Comparison of ENCODE assay signal across 8 mouse cellular contexts in the genomic region with DNA sequence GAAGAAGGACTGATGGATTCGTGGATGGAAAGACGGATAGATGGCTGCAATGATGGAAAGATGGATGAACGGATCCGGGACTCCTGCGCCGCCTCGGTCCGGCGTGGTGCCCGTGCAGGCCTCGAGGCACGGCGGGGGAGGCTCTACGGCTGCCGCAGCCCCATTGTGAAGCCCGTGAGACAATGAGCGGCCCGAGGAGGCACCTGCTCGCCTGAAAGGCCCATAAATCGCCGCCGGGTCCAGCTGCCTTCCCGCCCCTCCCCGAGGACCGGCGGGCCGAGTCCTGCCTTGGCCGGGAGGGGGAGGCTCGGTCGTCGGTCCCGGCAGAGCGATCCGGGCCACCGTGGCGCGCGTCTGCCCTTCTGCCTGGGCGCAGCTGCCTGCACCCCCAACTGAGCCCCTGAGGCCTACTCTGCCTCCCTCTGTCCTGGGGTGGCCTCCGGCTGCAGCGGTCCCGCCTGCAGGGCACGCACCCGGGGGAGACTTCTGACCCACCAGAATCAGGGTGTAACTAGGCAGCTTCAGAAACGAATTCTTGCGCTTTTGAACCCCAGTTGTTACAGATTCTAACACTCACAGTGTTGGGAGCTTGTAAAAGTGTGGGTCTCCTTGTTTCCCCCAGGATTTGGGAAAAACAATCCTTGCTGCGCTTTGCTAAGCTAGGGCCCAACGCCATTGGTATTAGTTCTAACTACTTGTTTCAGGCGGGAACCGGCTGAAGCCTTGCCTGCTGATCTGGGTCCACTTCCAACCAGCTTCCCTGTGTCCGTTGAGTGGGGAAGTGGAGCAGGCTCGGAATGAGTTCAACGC. TPM values are rescaled to one million over a fixed set of nuclear protein-coding genes. Genes with fewer than 3 reads are reported as not detected.
DNase-seq lines count a peak whose midpoint lies in the region; ATAC-seq and TF ChIP-seq lines count a peak whose summit lies in the region.

No protein-coding gene starts in this region.

- H3K4me1 ChIP-seq in heart, adult 2 months (ENCODE audit: control insufficient read depth, insufficient read depth, low read length) = no peaks in the 10 kb centered on the region; the same call in 1 of the 2 replicates
- H3K4me1 ChIP-seq in brown adipose tissue, adult 24 weeks (ENCODE audit: control insufficient read depth, insufficient read depth, insufficient read length, low read length) = no peaks in the 10 kb centered on the region
- no peaks in the 10 kb centered on the region; the same call in 1 of the 2 replicates for H3K4me1 ChIP-seq in hindbrain, embryonic 11.5 days (replicated peaks; ENCODE audit: control insufficient read depth, insufficient read depth, low read length)

- intact Hi-C loops in heart, adult 2 months (cut with DNase I) = no loop called here

- H3K9ac ChIP-seq in heart, adult 2 months (ENCODE audit: low read depth, low read length) = peak overlapping the region; percentile 50
- peak overlapping the region; percentile 72 for H3K9ac ChIP-seq in hindbrain, embryonic 11.5 days (ENCODE audit: low read depth, low read length)

- no peaks in the 10 kb centered on the region for H3K36me3 ChIP-seq in heart, adult 2 months (ENCODE audit: control insufficient read depth, insufficient read depth, low read length)
- no peaks in the 10 kb centered on the region for H3K36me3 ChIP-seq in hindbrain, embryonic 11.5 days (ENCODE audit: control insufficient read depth, insufficient read depth, low read length)

- peak overlapping the region; percentile 48 for H3K4me2 ChIP-seq in hindbrain, embryonic 11.5 days (replicated peaks; ENCODE audit: low read depth, low read length)

- H3K27ac ChIP-seq in heart, adult 2 months = peak overlapping the region; percentile 26; the same call in 1 of the 2 replicates
- H3K27ac ChIP-seq in brown adipose tissue, adult 24 weeks (replicated peaks; ENCODE audit: low read depth, low read length) = no peak overlapping the region
- peak overlapping the region; percentile 88 for H3K27ac ChIP-seq in hindbrain, embryonic 11.5 days (ENCODE audit: low read depth, low read length)

- peak in 1 of 2 experiments; percentile 32 for DNase-seq in heart, adult 2 months
- DNase-seq in heart, adult 8-10 months (ENCODE audit: low spot score) = no peak
- peak; percentile 77 for DNase-seq in hindbrain, embryonic 11.5 days (ENCODE audit: low spot score)
- peak; percentile 68 for DNase-seq in mesoderm, embryonic 11.5 days (ENCODE audit: low read depth, low spot score)
- no peak for DNase-seq in Muller cell, postnatal 12 days (ENCODE audit: inconsistent ontology term)
- no peak for DNase-seq in thymus, adult 18-20 months
- no peak for DNase-seq in right cerebral cortex, postnatal 25 days

- H3K27me3 ChIP-seq in heart, adult 2 months (ENCODE audit: control insufficient read depth, insufficient read depth, low read length) = peaks cover 6% of the 10 kb centered on the region
- H3K27me3 ChIP-seq in hindbrain, embryonic 11.5 days (ENCODE audit: control insufficient read depth, insufficient read depth, low read length) = peaks cover 10% of the 10 kb centered on the region

- H3K79me2 ChIP-seq in heart, adult 2 months (replicated peaks; ENCODE audit: control insufficient read depth, insufficient read depth, low read length) = no peaks in the 10 kb centered on the region

- no peak for TF ChIP-seq EP300 in heart, adult 2 months (IDR thresholded peaks at IDR 0.05; ENCODE audit: insufficient read depth, low read depth, low read length)

- TF ChIP-seq CTCF in heart, adult 2 months (IDR thresholded peaks at IDR 0.05) = peak; percentile 49

- H3K4me3 ChIP-seq in heart, adult 2 months = peak overlapping the region; percentile 46
- peak overlapping the region; percentile 37 for H3K4me3 ChIP-seq in brown adipose tissue, adult 24 weeks (ENCODE audit: insufficient read depth, low read depth, low read length)
- H3K4me3 ChIP-seq in hindbrain, embryonic 11.5 days (ENCODE audit: low read depth, low read length) = peak overlapping the region; percentile 30

- TF ChIP-seq POLR2A in heart, adult 2 months (IDR thresholded peaks at IDR 0.05; ENCODE audit: insufficient read depth, low read depth, low read length) = no peak

- ATAC-seq in hindbrain, embryonic 11.5 days (ENCODE audit: low FRiP score) = peak; percentile 75

- no peaks in the 10 kb centered on the region for H3K9me3 ChIP-seq in hindbrain, embryonic 11.5 days (ENCODE audit: control insufficient read depth, low read length)

- WGBS in heart, adult 2 months = 11% methylated on average over 53 of the region's 53 CpGs
- WGBS in hindbrain, embryonic 11.5 days = 7% methylated on average over 47 of the region's 53 CpGs

RNA-seq across cellular contexts. Expression of gene Cdkn1c, which starts 15.0 kb away (rescaled TPM):
- total RNA-seq in heart, adult 2 months (2021) = 10 to 100 TPM; 33.9 to 42.4 TPM
- polyA plus RNA-seq in heart, adult 2 months (2012; rRNA removed) = 12.3 and 15.7 TPM in 2 replicates
- total RNA-seq in heart, adult 8-10 months (2022) = 10 to 100 TPM; 27.9 to 44.7 (median 34.9) TPM
- polyA plus RNA-seq in brown adipose tissue, adult 24 weeks (2012; ENCODE audit: insufficient read depth, insufficient read length, missing spikeins) = 12.2 and 15.0 TPM in 2 replicates
- polyA plus RNA-seq in hindbrain, embryonic 11.5 days (2014; fragmentation: Nextera tagmentation; extraction: Ambion mirVana) = 942 and 1,091 TPM in 2 replicates

RNA-seq across cellular contexts. Expression of gene Slc22a18, which starts 27.7 kb away (rescaled TPM):
- total RNA-seq in heart, adult 2 months (2021) = under 1 TPM; 0.36 to 0.42 TPM
- 2.3 and 2.5 TPM in 2 replicates for polyA plus RNA-seq in heart, adult 2 months (2012; rRNA removed)
- total RNA-seq in heart, adult 8-10 months (2022) = under 1 TPM; 0.52 to 0.85 (median 0.54) TPM
- not detected in 2 replicates for polyA plus RNA-seq in brown adipose tissue, adult 24 weeks (2012; ENCODE audit: insufficient read depth, insufficient read length, missing spikeins)
- polyA plus RNA-seq in hindbrain, embryonic 11.5 days (2014; fragmentation: Nextera tagmentation; extraction: Ambion mirVana) = 0.14 and 0.71 TPM in 2 replicates

RNA-seq across cellular contexts. Expression of gene Phlda2, which starts 57.1 kb away (rescaled TPM):
- not detected for total RNA-seq in heart, adult 2 months (2021)
- not detected in 2 replicates for polyA plus RNA-seq in heart, adult 2 months (2012; rRNA removed)
- not detected for total RNA-seq in heart, adult 8-10 months (2022)
- polyA plus RNA-seq in brown adipose tissue, adult 24 weeks (2012; ENCODE audit: insufficient read depth, insufficient read length, missing spikeins) = not detected in 2 replicates
- polyA plus RNA-seq in hindbrain, embryonic 11.5 days (2014; fragmentation: Nextera tagmentation; extraction: Ambion mirVana) = 1.3 and 2.1 TPM in 2 replicates

Comparison
In these comparisons a context has a peak if more than half of its experiments do, and no peak if none do; other contexts are left out.
1. DNase-seq: peak in hindbrain, embryonic 11.5 days (single experiment) and mesoderm, embryonic 11.5 days (single experiment); none in heart, adult 8-10 months (single experiment), Muller cell, postnatal 12 days (single experiment), thymus, adult 18-20 months (0 of 2) and right cerebral cortex, postnatal 25 days (single experiment).
2. RNA of gene Cdkn1c, which starts 15.0 kb away (polyA plus RNA-seq): 942 to 1,091 TPM in hindbrain, embryonic 11.5 days; 12.3 to 15.7 TPM in heart, adult 2 months and 12.2 to 15.0 TPM in brown adipose tissue, adult 24 weeks; every median in the first group is over 10 times any median in the second.
3. Peak in every context shown above with its lines, with median percentiles within 50 percentile points of each other: H3K4me3 ChIP-seq.